Mouse (Mus musculus): ENCODE results near the gene Arhgef3.
A peak's percentile ranks its signal among the peaks of the same experiment; 100 is the strongest.

Gene Arhgef3

DNA sequence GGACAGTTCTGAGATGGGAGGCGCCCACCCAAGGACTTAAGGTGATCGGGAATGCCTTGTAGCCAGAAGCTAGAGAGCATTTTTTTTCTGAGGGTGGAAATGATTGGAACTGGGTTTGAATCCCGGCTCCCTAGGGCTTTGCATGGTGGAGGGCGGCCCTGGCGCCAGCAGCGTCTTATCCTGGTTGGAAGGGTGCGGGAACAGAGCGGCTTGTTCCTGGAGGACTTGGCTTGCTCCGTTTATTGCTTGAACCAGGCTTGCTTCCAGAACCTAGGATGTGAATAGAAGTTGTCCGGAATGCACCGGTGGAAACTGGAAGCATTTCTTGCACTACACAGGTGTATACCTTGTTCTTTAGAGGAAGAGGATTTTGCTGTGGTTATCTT is 569 bp downstream of the Arhgef3 start:
- DNase-seq (ENCODE audit: low spot score), result no peak

DNA sequence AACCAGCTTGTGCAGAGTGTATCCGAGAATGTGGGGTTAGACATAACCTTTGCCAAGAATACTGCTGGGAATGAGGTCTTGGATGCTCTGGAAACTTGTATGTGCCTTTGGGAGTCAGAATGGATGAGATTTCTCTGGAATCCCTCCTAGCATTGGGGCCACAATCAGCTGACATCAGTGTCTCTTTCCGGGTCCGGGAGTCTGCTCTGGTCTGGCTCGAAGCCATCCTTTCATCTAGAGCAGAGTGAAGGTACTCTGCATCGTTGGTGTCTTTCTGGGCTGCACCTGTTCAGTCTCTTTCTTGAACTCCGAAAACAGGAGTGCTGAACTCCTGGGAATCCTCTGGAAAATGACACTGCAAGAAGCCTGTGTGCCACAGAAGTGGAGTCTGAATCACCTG is 1.3 kb downstream of the Arhgef3 start:
- DNase-seq (ENCODE audit: low spot score), result no peak

DNA sequence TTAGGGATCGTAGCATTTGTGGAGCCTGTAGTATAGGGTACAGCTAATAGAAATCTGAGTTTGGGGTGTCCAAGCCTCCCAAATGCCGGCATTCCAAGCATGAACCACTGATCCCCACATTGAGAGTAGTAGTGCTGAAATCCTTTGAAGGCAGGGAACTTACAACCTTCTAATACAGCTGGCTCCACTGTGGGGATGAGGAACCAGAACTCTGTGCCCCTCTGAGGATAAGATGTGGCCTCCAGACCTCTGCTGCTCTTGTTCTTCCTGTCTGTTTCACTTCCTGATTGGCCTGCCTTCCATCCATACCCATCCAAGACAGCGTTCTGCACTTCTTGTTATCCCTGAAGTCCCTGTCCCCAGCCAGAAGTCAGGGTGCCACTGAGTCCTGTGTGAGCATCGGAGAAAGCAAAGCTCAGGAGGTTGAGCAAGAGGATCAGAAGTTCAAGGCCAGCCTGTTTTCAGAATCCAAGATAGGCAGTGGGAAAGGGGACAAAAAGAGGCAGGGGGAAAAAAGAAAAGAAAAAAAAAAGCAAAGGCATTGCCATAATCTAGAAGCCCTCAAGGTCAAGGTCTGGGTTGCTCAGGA is 2.0 kb downstream of the Arhgef3 start:
- no peak for DNase-seq (ENCODE audit: low spot score)

DNA sequence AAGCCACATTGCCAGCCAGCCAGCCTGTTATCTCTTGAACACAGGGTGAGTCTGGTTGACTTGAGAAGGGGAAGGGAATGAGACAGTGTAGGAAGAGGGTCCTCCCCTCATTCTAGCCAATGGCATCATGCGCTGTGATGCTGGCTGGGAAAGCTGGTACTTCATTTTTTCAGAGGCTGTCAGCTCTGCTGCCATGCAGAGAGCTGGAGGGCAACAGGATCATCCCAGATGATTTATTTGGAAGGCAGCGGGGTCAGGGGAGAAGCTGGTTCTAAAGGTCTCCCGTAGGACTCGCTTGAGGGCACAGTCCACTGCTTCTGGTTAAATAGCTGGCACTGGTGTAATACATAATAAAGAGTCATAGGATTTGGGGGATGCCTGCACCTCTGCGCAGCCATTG is 3.8 kb downstream of the Arhgef3 start:
- DNase-seq (ENCODE audit: low spot score), result no peak

DNA sequence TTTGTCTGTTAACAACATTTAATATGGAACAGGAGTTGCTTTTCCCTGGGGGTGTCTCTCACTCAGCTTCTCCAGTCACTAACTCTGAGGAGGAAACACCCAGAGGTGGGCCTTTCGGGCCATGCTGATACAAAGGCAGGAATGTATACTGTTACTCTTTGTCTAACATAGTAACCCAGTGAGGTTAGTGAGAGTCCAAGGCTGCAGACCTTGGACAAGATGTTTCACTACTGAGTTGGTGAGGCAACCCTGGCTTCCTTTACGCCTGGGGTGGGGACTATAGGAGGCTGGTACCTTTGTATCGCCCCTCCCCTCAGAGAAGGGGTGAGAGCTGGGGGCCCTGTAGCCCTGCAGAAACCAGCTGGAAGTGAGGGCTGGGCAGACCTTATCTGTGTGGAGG is 7.9 kb downstream of the Arhgef3 start:
- DNase-seq (ENCODE audit: low spot score), result no peak

DNA sequence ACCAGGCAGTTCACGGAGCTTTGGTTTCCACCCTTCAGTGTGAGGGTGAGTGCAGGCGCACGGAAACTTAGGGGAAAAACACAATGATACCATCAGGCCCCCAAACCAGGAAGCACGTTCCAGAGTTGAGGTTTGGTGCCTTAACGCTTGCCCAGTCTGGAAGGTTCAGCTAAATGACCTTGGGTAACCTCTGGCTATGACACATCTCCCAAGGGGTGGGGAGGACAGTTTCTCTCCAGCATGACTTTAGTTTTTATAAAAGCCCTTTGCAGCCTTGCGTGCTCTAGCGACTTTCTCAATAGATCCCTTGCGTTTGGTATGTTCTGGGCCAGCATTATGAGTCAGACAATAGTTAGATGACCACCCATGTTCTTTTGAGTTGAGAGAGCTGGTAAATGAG is 8.8 kb downstream of the Arhgef3 start:
- peak; percentile 47 for DNase-seq (ENCODE audit: low spot score)

DNA sequence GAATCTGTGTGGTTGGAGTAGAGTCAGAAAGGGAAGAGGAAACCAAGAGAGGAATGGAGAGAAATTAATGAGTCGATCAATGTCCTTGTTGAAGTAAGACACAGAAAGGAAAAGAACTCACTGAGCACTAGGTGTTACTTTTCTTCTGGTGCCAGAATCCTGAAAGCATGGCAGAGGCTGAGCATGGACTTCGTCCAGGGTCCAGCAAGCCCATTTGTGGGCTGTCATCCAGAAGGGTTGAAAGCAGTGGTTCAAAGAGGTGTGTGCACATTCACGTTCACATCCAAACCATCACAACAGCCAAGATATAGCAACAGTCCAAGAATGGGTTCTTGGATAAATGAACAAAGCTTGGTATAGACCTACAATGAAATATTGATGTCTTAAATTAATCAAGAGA is 15.3 kb downstream of the Arhgef3 start:
- DNase-seq (ENCODE audit: low spot score), result no peak

DNA sequence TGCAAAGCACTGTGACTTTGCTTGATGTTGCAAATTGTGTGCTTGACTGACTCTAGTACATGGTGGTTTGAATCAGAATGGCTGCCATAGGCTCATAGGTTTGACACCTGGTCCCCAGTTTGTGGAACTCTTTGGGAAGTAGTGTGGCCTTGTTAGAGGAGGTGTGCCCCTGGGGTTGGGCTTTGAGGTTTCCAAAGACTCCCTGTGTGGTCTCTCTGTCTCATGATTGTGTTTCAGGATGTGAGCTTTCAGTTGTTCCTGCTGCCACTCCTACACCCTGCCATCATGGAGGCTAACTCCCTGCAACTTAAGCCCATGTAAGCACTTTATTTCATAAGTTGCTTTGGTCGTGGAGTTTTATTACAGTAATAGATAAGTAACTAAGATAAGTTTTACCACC is 16.0 kb downstream of the Arhgef3 start:
- no peak for DNase-seq (ENCODE audit: low spot score)

DNA sequence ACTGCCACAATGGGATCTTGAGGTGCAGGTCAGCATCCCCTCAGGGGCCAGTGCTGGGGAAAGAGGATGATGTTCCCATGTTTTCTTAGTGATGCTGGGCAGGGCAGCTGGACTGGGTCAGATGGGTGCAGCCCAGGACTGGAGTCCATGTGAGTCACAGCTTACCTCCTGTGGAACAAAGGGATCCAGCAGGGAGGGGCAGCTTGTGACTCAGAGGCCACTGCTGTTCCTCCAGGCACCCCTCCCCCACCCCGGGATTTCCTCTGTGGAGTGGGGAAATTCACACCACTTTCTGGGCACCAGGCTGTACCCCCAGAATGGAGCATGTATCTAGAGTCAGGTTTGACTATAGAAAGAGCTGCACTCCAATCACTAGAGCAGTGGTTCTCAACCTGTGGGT is 16.8 kb downstream of the Arhgef3 start:
- peak; percentile 44 for DNase-seq (ENCODE audit: low spot score)

DNA sequence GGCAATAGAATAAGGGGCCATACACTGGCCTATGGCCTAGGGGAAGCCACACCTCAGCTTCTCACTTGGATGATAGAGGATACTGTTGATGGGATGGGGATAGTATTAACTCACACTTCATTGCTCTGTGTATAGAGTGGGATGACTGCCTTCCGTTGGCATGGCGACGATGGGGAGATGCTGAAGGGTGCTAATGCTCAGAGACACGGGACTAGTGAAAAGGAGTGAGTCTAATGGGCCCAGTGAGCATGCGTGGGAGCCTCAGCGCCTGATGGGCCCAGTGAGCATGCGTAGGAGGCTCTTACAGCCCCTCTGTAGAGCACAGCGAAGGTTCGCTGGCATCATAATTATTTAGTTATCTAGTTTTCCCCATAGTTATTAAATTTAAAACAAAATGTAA is 24.2 kb downstream of the Arhgef3 start:
- no peak for DNase-seq (ENCODE audit: low spot score)

DNA sequence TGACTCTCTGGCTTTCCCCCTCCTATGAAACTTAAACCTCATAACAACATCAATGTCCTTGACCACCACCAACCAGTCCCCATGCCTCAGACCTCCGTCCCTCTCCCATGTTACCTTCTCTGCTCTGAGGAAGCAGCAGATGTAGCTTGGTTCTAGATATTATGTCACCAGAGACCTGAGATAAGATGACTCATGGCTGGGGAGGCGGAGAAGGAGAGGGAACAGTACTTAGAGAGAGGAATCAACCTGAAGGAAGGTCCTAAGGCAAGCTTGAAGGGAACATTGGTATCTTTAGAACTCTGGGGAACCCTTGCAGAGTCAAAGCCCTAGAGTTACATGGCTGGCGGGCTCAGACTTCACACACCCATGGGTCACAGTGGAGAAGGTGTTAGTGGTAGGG is 25.3 kb downstream of the Arhgef3 start:
- no peak for DNase-seq (ENCODE audit: low spot score)

DNA sequence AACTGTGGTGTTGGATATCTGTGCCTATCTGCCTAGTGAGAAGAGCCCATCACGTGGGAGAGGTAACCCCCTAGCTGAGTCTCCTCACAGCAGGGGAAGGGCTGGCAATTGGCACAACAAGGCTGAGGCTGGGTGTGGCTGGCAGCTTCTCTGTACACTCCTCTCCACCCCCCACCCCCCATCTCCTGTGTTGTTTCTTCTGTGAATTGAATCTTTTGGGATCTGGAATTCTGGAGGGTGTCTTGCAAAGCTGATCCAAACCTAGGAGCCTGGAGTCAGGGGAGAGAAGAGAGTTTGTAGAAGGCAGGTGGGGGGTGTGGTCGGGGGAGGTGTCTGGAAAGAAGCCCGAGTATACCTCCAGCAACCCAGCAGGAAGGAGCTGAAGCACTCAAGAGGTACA is 26.8 kb downstream of the Arhgef3 start:
- DNase-seq (ENCODE audit: low spot score), result no peak

DNA sequence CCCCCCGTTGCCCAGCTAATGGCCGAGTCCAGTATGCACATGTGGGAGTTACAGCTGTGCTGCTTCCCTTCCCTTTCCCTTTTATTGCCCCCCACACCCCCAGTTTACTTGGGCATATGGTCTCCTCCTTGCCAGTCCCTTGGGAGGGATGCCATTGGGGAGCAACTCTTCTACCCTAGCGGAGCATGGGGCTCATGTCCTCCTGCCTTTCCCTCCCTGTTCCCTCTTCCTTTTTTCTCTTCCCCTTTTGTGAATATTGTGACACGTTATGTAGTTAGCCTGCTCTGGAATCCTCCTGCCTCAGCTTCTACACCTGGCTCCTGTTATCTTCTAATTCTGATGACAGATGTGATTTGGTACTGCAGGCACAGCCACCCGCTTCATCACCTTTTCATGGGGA is 28.0 kb downstream of the Arhgef3 start:
- no peak for DNase-seq (ENCODE audit: low spot score)

DNA sequence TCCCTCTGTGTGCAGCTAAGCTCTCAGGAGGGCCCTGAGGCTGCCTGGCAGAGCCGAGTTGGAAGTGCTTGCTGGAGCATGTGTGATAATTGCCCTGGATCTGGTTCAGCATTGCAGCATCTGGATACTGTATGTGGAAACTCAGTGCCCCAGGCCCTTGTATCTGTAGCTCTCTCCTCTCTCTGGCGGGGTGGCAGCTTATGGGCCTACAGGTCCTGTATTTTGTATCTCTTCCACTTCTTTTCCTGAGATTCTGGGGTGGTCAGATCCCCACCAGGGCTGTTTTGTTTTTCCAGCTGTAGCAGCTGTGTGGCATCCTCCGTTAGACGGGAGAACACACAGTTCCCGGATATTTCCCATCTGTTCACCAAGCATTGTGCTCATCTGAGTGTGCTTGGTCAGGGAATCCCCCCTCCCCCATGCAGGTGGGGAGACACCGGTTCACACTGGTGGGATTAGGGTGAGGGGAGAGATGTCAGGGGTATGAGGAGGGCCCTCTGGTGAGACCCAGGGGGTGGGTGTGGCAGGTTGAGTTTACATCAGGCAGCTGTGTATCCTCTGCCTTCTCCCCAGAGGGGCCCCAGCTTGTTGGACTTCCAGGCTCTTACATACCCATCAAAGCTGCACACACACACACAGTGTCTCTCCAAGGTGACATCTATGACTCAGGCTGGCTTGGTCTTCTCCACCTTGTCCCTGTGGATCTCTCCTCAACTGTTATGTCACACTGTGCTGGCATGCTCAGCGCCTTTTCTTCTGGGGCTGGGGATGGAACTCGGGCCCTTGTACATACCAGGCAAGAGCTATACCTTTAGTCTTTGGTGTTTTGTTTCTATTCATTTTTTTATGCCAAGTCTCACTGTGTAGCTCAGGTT is 30.7 kb downstream of the Arhgef3 start:
- DNase-seq (ENCODE audit: low spot score), result peak; percentile 64

DNA sequence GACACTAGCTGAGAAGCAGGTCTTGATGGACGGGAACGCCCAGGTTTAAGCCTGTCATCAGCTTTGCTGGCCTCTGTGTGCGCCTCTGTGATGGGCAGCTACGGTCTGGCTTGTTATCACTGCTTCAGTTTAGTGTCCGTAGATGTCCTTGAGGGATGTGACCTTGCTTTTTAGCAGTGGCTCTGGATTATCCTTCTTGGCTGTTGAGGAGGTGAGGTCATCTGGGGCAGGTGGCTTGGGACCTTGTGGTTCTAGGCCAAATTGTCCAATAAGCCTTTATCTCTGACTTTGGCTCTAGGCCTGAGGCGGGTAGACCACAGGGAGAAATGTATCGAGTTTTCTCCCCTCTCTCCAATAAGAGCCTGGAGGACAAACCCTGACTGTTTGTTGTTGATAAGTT is 33.0 kb downstream of the Arhgef3 start:
- no peak for DNase-seq (ENCODE audit: low spot score)

DNA sequence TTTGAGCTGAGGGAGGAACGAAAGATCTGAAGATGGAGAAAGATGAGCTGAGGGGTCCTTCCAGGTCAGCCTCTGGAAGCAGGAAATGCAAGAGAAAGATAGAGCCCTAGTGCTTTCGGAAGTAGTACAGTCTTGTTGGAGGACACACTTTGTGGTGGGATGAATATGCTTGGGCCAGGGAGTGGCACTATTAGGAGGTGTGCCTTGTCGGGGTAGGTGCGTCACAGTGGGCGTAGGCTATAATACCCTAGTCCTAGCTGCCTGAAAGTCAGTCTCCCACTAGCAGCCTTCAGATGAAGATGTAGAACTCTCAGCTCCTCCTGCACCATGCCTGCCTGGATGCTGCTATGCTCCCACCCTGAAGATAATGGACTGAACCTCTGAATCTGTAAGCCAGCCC is 34.7 kb downstream of the Arhgef3 start:
- no peak for DNase-seq (ENCODE audit: low spot score)

DNA sequence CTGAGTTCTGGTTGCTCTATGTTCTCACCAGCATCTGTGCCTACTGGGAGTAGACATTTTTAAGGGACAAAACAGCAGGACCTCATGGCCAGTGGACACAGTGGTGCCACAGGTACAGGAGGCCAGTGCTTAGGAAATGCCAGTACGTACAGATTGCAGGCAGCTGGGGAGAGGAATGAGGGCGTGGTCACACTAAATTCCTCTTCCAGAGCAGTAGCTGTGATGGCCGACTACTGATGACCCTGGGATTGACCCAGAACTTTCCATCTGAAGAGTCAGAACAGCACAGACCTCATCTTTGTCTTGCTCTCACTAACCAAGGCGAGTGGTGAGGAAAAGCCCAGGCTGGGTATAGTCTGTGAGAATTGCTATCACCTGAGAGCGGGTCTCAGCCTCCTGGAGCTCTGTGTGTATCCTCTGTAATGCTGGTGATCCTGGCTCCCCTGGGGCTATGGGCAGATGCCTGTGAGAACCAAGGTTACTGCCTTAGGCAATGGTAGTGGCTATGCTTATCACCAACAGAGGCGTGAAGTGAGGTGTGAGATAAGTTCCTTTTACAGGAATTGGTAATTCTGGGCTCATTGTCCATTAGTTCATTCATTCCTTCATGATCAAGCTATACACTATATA is 35.4 kb downstream of the Arhgef3 start:
- no peak for DNase-seq (ENCODE audit: low spot score)

DNA sequence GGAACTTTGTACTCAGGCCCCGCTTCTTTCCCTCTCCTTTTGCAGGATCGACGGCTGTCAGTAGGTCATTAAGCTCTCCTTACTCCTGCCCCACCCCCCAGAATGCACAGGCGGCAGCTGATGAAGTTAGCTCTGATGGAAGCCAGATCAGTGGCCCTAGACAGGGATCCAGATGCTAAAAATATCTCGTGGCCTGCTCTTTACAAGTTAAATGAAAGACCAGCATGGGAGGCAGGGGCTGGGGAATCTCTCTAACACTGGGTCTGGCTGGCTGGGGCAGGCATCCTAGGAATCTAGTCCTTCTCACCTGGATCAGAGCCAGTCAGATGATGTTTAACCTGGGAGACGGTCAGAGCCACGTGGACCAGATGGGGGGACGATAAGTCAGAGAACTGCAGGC is 36.7 kb downstream of the Arhgef3 start:
- peak; percentile 81 for DNase-seq (ENCODE audit: low spot score)

DNA sequence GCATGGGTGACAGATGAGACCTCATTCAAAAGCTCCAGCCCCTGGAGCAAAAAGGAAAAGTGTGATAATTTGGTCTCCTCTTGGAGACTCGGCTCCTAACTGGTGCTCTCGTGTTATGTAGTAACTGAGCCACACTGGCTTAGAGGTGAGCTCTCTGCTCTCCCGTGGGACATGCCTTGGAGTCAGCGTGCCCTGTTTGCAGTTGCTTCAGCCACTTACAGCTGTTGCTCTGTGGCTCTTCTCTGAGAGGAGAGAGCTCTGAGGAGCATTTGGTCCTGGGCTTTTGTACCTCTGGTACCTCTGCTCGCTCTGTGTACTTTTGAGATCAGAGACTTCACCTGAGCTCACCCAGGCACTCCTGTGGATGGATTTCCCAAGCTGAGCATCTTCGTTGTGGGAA is 40.4 kb downstream of the Arhgef3 start:
- no peak for DNase-seq (ENCODE audit: low spot score)

DNA sequence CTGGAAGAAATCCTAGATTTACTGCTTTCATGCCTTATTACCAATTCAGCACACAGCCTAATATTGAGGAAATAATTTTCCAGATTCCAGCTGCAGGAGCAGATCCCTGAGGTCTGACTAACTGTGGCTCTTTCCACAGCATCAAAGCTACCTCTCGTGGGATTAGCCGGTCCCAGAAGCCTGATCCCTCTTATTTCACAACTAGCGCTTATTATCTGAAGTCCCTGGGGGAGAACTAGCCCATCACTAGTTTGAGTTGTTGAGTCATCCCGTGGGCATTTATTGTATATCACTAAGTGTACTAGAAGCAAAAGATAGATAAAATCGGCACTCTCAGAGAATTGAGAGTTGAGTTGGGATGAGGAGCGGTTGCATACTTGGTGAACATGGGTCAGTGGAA is 41.3 kb downstream of the Arhgef3 start:
- peak; percentile 42 for DNase-seq (ENCODE audit: low spot score)

DNA sequence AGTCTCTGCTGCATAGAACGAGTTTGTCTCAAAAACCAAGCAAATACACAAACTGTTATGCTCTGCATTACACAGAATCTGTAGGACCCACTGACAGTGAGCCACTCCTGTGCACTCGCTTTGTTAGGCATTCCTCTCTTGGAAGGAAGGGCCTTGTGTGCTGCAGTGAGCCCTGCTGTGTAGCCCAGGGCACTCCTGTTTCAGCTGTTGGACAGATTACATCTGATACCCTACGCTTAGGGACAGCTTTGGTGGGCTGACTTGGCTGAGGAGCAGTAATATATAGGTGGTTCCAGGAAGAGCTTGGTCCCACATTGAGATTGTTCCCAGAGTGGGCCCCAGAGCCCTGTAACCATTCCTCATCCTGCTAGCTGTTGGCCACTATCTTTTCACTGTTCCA is 43.4 kb downstream of the Arhgef3 start:
- DNase-seq (ENCODE audit: low spot score), result no peak

DNA sequence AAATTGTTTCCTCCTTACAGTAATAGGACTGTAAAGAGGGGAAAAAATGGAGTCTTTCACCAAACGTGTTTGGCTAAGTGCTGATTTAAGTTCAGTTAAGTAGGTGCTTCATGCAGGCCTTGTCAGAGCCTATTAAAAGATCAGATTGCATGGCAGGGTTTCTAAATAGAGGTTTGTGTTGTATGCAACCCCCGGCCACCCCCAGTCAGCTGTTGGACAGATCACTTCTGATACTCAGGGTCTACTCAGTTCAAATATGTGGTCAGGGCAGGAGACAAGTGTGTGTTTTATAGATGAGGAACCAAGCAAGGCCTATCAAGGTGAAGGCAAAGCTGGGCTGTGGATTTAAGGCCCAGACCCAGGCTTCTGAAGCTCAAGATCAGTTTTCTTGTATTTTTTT is 44.1 kb downstream of the Arhgef3 start:
- no peak for DNase-seq (ENCODE audit: low spot score)

DNA sequence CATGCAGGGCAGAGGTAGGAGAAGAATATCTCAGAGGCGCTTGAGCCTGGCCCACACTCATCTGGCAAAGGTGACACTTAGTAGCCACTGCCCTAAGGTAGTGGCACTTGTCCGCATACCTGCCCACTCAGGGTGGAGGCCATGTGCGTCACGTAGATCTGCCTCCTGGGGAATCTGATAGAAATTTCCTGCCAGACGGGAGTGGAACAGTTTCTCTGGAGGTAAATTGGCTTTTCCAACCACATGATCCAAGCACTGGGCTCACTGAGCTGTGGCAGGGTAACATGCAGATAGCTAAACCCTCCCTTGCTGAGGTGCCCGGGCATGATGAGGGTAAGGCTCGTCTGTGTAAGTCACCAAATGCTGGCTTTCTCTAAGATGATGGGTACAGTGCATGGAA is 46.1 kb downstream of the Arhgef3 start:
- no peak for DNase-seq (ENCODE audit: low spot score)

DNA sequence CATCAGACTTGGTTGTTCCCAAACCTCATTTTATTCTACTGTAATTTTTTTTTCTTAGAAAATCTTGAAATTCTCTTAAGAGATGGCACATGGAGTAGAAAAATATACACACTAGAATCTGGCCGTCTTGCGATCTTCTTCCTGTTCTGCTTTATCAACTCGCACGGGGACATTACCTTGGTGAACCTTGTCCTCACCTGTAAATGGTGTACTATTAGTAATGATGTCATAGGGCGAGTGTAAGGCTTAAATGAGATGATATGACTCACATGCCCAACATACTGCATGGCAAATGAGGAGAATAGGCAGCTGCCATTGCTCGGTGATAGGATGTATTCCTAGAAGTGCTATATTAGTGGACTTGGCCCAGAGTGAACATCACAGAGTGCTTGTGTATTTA is 49.9 kb downstream of the Arhgef3 start:
- DNase-seq (ENCODE audit: low spot score), result no peak
